Mouse (Mus musculus): ENCODE data around the gene Tas2r109. TPM values are rescaled to one million over a fixed set of nuclear protein-coding genes. Genes with fewer than 3 reads are reported as not detected.
"Not testable (repeated sequence)": the region's sequence is repeated elsewhere in the genome, so short reads cannot be mapped to it uniquely, and the experiment has no call there.

Gene Tas2r109
- polyA plus RNA-seq (2015; fragmentation: Nextera tagmentation; extraction: Ambion mirVana): not detected in 2 replicates

- H3K36me3 ChIP-seq (ENCODE audit: control insufficient read depth, insufficient read depth, low read length): no peaks in the 10 kb centered on the region
- 65% methylated on average over 2 of the region's 2 CpGs for WGBS
- no peak within 1 kb of the TSS for H3K4me3 ChIP-seq (ENCODE audit: low read length)
- no peak for ATAC-seq (ENCODE audit: low read depth)
- no peaks in the 10 kb centered on the region for H3K27me3 ChIP-seq (ENCODE audit: control insufficient read depth, insufficient read depth, low read depth, low read length)
- H3K27ac ChIP-seq (ENCODE audit: low read length): no peak within 1 kb of the TSS
- no peaks in the 10 kb centered on the region; the same call in 1 of the 2 replicates for H3K9me3 ChIP-seq (ENCODE audit: control insufficient read depth, low read length)
- no peak within 1 kb of the TSS for H3K4me2 ChIP-seq (ENCODE audit: low read depth, low read length)
- no peaks in the 10 kb centered on the region for H3K4me1 ChIP-seq (replicated peaks; ENCODE audit: control insufficient read depth, insufficient read depth, low read length)
- H3K9ac ChIP-seq (ENCODE audit: low read length): no peak within 1 kb of the TSS
Observed at GRCm38 (mm10) chr6:132980865-132981264, at the start of gene Tas2r109. TSS of gene Tas2r109 (minus strand) at chr6:132980965.

GRCm38 (mm10) chr6:132957819-132958218 is 22.9 kb downstream of the Tas2r109 start, which contains the start of gene Tas2r131:
TSS of gene Tas2r131 (minus strand) at chr6:132957919.
- Histone ChIP-seq H3K4me2 (ENCODE audit: low read depth, low read length) (no peak within 1 kb of the TSS), H3K9me3 (ENCODE audit: control insufficient read depth, low read length) (no peaks in the 10 kb centered on the region), H3K4me1 (replicated peaks; ENCODE audit: control insufficient read depth, insufficient read depth, low read length) (no peaks in the 10 kb centered on the region), H3K4me3 (ENCODE audit: low read length) (no peak within 1 kb of the TSS), H3K9ac (ENCODE audit: low read length) (no peak within 1 kb of the TSS), H3K36me3 (ENCODE audit: control insufficient read depth, insufficient read depth, low read length) (no peaks in the 10 kb centered on the region), H3K27me3 (ENCODE audit: control insufficient read depth, insufficient read depth, low read depth, low read length) (no peaks in the 10 kb centered on the region), H3K27ac (ENCODE audit: low read length) (no peak within 1 kb of the TSS)
- ATAC-seq (ENCODE audit: low read depth): no peak
- WGBS: 50% methylated on average over 1 of the region's 1 CpGs

DNA sequence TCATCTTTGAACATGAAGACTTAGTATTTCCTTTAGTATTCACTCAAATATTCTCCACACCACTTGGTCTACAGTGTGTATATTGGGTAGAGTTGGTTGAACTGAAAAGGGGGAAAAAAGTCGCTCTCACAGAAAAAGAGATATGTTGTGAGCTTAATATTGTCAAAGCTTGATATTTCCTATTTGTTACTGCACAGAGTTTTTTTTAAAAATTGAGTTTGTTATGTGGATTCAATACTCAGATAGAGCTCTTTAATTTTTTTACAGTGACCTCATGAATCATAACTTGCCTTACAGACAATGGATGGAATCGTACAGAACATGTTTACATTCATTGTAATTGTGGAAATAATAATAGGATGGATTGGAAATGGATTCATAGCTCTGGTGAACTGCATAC is 30.0 kb downstream of the Tas2r109 start, which contains the start of gene Tas2r129:
Tas2r129 (plus strand) TSS at position 301 of the 400 bp plus-strand sequence.
- H3K27me3 ChIP-seq (ENCODE audit: control insufficient read depth, insufficient read depth, low read depth, low read length): no peaks in the 10 kb centered on the region
- no peak for ATAC-seq (ENCODE audit: low read depth)
- no peak within 1 kb of the TSS for H3K27ac ChIP-seq (ENCODE audit: low read length)
- 68% methylated on average over 2 of the region's 2 CpGs for WGBS
- H3K4me3 ChIP-seq (ENCODE audit: low read length): no peak within 1 kb of the TSS
- H3K4me1 ChIP-seq (replicated peaks; ENCODE audit: control insufficient read depth, insufficient read depth, low read length): no peaks in the 10 kb centered on the region
- no peak within 1 kb of the TSS for H3K4me2 ChIP-seq (ENCODE audit: low read depth, low read length)
- H3K36me3 ChIP-seq (ENCODE audit: control insufficient read depth, insufficient read depth, low read length): no peaks in the 10 kb centered on the region
- no peak within 1 kb of the TSS for H3K9ac ChIP-seq (ENCODE audit: low read length)
- no peaks in the 10 kb centered on the region for H3K9me3 ChIP-seq (ENCODE audit: control insufficient read depth, low read length)

DNA sequence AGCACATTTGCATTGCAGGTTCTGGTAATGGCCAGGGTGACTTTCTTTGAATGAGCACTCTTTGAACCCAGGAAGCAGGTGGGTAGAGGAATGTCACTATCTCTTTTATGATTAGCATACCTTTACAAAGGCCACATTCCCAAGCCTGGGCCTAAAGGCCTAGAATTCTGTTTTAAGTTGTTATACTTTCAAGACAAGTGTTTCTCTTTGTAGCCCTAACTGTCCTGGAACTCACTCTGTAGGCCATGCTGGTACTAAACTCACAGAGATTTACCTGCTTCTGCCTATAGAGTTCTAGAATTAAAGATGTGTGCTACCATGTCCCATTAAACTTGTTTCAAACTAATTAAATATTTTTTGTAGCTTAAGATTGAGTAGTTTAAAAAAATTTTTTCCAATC is 39.4 kb downstream of the Tas2r109 start:
- H3K9ac ChIP-seq (ENCODE audit: low read length); H3K9me3 ChIP-seq (ENCODE audit: control insufficient read depth, low read length); ATAC-seq (ENCODE audit: low read depth); H3K27me3 ChIP-seq (ENCODE audit: control insufficient read depth, insufficient read depth, low read depth, low read length); H3K4me1 ChIP-seq (replicated peaks; ENCODE audit: control insufficient read depth, insufficient read depth, low read length); H3K4me2 ChIP-seq (ENCODE audit: low read depth, low read length); H3K4me3 ChIP-seq (ENCODE audit: low read length); H3K36me3 ChIP-seq (ENCODE audit: control insufficient read depth, insufficient read depth, low read length); H3K27ac ChIP-seq (ENCODE audit: low read length): not testable (repeated sequence)

Other genes starting within 250 kb of the Tas2r109 start
- gene Tas2r115, start 242.9 kb downstream of the Tas2r109 start, polyA plus RNA-seq (2015; fragmentation: Nextera tagmentation; extraction: Ambion mirVana): not detected in 2 replicates
- gene Tas2r124, start 226.2 kb downstream of the Tas2r109 start, polyA plus RNA-seq (2015; fragmentation: Nextera tagmentation; extraction: Ambion mirVana): not detected in 2 replicates
- not detected in 2 replicates for gene Tas2r102, start 218.8 kb downstream of the Tas2r109 start, polyA plus RNA-seq (2015; fragmentation: Nextera tagmentation; extraction: Ambion mirVana)
- gene Tas2r136, start 202.8 kb downstream of the Tas2r109 start, polyA plus RNA-seq (2015; fragmentation: Nextera tagmentation; extraction: Ambion mirVana): not detected in 2 replicates
- not detected in 2 replicates for gene Tas2r117, start 178.1 kb downstream of the Tas2r109 start, polyA plus RNA-seq (2015; fragmentation: Nextera tagmentation; extraction: Ambion mirVana)
- gene Tas2r123, start 133.8 kb downstream of the Tas2r109 start, polyA plus RNA-seq (2015; fragmentation: Nextera tagmentation; extraction: Ambion mirVana): not detected in 2 replicates
- not detected in 2 replicates for gene Tas2r116, start 125.5 kb downstream of the Tas2r109 start, polyA plus RNA-seq (2015; fragmentation: Nextera tagmentation; extraction: Ambion mirVana)
- not detected in 2 replicates for gene Tas2r110, start 113.0 kb downstream of the Tas2r109 start, polyA plus RNA-seq (2015; fragmentation: Nextera tagmentation; extraction: Ambion mirVana)
- not detected in 2 replicates for gene Tas2r113, start 88.0 kb downstream of the Tas2r109 start, polyA plus RNA-seq (2015; fragmentation: Nextera tagmentation; extraction: Ambion mirVana)
- not detected in 2 replicates for gene Tas2r125, start 71.3 kb downstream of the Tas2r109 start, polyA plus RNA-seq (2015; fragmentation: Nextera tagmentation; extraction: Ambion mirVana)
- gene Tas2r129, start 29.9 kb downstream of the Tas2r109 start, polyA plus RNA-seq (2015; fragmentation: Nextera tagmentation; extraction: Ambion mirVana): not detected in 2 replicates
- not detected in 2 replicates for gene Tas2r131, start 23.0 kb downstream of the Tas2r109 start, polyA plus RNA-seq (2015; fragmentation: Nextera tagmentation; extraction: Ambion mirVana)
- gene Tas2r103, start 56.1 kb upstream of the Tas2r109 start, polyA plus RNA-seq (2015; fragmentation: Nextera tagmentation; extraction: Ambion mirVana): not detected in 2 replicates
- not detected in 2 replicates for gene Tas2r140, start 74.9 kb upstream of the Tas2r109 start, polyA plus RNA-seq (2015; fragmentation: Nextera tagmentation; extraction: Ambion mirVana)
- gene Smim10l1, start 123.9 kb upstream of the Tas2r109 start, polyA plus RNA-seq (2015; fragmentation: Nextera tagmentation; extraction: Ambion mirVana): 80.0 and 90.7 TPM in 2 replicates

Data from lung, embryonic 16.5 days (tissue).